Mouse (Mus musculus) intestine, embryonic 14.5 days (tissue): ENCODE results near the gene Gm9821. TPM values are rescaled to one million over a fixed set of nuclear protein-coding genes. Genes with fewer than 3 reads are reported as not detected.

Source experiments
- ATAC-seq: fragments of 200-750 bp; cut with Nextera tagmentation; replicated peaks from 2 replicates; pipeline ENCODE4 v1.8.0; 2017; ENCODE audit warnings: low read depth, moderate number of reproducible peaks, moderate TSS enrichment, moderate library complexity; ENCODE audit not compliant: low FRiP score, low TSS enrichment
- DNase-seq: peaks from one replicate; pipeline ENCODE4 v3.0.0-alpha.2; 2018; ENCODE audit warnings: low spot score
- H3K27ac ChIP-seq: fragments of 300-500 bp; sonication (generic); 2 replicates; pipeline ENCODE4 v1.5.1; 2014; ENCODE audit warnings: low read depth, mild to moderate bottlenecking, control low read depth
- H3K27me3 ChIP-seq: fragments of 300-500 bp; sonication (generic); replicated peaks from 2 replicates; pipeline ENCODE4 v1.6.1; 2014; ENCODE audit warnings: low read length, control low read depth; ENCODE audit not compliant: control insufficient read depth, insufficient read depth
- H3K36me3 ChIP-seq: fragments of 300-500 bp; sonication (generic); 2 replicates; pipeline ENCODE4 v1.6.1; 2014; ENCODE audit warnings: low read length, control low read depth; ENCODE audit not compliant: control insufficient read depth, insufficient read depth
- H3K4me1 ChIP-seq: fragments of 300-500 bp; sonication (generic); replicated peaks from 2 replicates; pipeline ENCODE4 v1.6.1; 2014; ENCODE audit warnings: low read length, control low read depth, mixed read lengths; ENCODE audit not compliant: control insufficient read depth, insufficient read depth
- H3K4me2 ChIP-seq: fragments of 300-500 bp; sonication (generic); 2 replicates; pipeline ENCODE4 v1.6.1; 2014; ENCODE audit warnings: low read length
- H3K4me3 ChIP-seq: fragments of 300-500 bp; sonication (generic); 2 replicates; pipeline ENCODE4 v1.5.1; 2014; ENCODE audit warnings: low read depth, low read length, control low read depth, mixed read lengths
- H3K9ac ChIP-seq: fragments of 300-500 bp; sonication (generic); 2 replicates; pipeline ENCODE4 v1.6.1; 2014; ENCODE audit warnings: mild to moderate bottlenecking, low read length
- H3K9me3 ChIP-seq: fragments of 300-500 bp; sonication (generic); 2 replicates; pipeline ENCODE4 v1.6.1; 2016; ENCODE audit warnings: low read length, control low read depth; ENCODE audit not compliant: control insufficient read depth
- WGBS: fragments of 180-500 bp; shearing (Covaris S2); extraction: QIAGEN DNeasy Blood & Tissue Kit; methylation state at CpG from one replicate; pipeline ENCODE4 v1.1.7; 2014; 5-methylcytosine and 5-hydroxymethylcytosine counted together
- polyA plus RNA-seq: library from polyadenylated mRNA; unstranded; fragments of >200 nt; fragmentation: Nextera tagmentation; extraction: Ambion mirVana; gene quantifications from 2 replicates; pipeline ENCODE4 v1.2.1, GENCODE M21; 2014

The Gm9821 gene
- polyA plus RNA-seq, 1 experiment from 2014 or later = 0.88 TPM

DNA sequence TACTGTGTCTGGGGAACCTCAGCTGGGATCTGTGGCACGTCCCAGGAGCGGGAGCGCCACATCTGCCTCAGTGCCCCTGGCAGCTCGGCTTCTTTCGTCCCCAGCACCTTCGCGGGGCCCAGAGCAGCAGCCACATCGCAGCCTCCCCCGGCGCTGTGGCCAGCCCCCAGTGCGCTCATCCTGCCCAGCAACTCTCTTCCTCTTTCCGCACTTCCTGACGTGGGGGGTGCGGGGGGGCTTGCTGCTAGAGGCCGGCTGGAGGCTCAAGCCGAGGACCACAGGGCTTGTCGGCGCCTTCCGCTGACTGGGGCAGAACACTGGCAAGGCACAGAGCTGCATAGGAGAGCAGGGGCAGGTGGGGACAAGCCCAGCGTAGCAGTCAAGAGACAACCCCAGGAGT is 19.9 kb downstream of the Gm9821 start:
- H3K36me3 ChIP-seq = no peaks in the 10 kb centered on the region
- no peaks in the 10 kb centered on the region for H3K9me3 ChIP-seq
- peak overlapping the region; percentile 41 for H3K4me2 ChIP-seq
- peaks cover 34% of the 10 kb centered on the region for H3K4me1 ChIP-seq
- no peak for DNase-seq
- H3K4me3 ChIP-seq = peak overlapping the region; percentile 16
- H3K27ac ChIP-seq = no peak overlapping the region
- H3K9ac ChIP-seq = peak overlapping the region; percentile 8
- no peaks in the 10 kb centered on the region for H3K27me3 ChIP-seq
- no peak for ATAC-seq
- WGBS = 19% methylated on average over 20 of the region's 20 CpGs

DNA sequence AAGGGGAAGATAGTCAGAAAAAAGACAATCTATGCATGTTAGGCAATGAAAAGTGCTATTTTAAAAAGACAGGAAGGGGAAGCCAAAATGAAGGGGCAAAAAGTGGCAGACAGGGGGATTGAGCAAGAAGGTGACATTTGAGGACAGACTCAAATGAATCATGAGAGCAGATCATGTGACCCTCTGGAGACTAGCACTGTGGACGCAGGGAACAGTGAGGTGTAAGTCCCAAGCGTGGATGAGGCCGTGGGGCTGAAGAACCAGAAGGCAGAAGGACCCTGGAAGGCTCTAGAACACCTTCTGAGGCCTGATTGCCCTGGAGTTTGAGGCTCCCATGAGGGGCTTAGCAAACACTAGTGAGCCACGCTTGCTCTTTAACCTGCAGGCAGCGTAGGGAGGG is 20.9 kb downstream of the Gm9821 start:
- Histone ChIP-seq H3K36me3 (no peaks in the 10 kb centered on the region), H3K4me3 (no peak overlapping the region), H3K4me1 (peaks cover 34% of the 10 kb centered on the region), H3K4me2 (no peak overlapping the region), H3K27me3 (no peaks in the 10 kb centered on the region), H3K27ac (no peak overlapping the region), H3K9ac (no peak overlapping the region), H3K9me3 (no peaks in the 10 kb centered on the region)
- ATAC-seq = no peak
- no peak for DNase-seq
- WGBS = 92% methylated on average over 5 of the region's 5 CpGs

DNA sequence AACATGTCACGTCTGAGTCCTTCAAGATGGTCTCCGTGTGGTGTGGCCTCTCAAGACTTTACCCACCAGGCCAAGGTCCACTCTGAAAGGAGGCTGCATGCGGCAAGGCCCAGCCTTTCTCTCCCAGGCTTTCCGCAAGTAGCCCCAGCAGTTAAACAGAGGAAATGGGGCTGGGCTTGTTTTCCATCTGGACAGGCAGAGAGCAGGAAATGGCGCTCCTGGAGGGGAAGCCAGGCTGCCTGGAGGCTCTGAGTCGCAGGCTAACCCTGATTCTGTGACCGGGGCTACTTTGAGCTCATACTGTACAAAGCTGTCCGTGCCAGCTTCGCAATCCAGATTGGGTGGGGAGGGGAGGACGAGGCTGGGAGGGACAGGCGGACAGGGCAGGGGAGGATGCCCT is 22.5 kb downstream of the Gm9821 start:
- DNase-seq = no peak
- Histone ChIP-seq H3K4me2 (no peak overlapping the region), H3K4me1 (peaks cover 30% of the 10 kb centered on the region), H3K27ac (peak overlapping the region; percentile 70), H3K36me3 (no peaks in the 10 kb centered on the region), H3K27me3 (no peaks in the 10 kb centered on the region), H3K9me3 (no peaks in the 10 kb centered on the region), H3K9ac (no peak overlapping the region), H3K4me3 (no peak overlapping the region)
- WGBS = 51% methylated on average over 11 of the region's 11 CpGs
- no peak for ATAC-seq

DNA sequence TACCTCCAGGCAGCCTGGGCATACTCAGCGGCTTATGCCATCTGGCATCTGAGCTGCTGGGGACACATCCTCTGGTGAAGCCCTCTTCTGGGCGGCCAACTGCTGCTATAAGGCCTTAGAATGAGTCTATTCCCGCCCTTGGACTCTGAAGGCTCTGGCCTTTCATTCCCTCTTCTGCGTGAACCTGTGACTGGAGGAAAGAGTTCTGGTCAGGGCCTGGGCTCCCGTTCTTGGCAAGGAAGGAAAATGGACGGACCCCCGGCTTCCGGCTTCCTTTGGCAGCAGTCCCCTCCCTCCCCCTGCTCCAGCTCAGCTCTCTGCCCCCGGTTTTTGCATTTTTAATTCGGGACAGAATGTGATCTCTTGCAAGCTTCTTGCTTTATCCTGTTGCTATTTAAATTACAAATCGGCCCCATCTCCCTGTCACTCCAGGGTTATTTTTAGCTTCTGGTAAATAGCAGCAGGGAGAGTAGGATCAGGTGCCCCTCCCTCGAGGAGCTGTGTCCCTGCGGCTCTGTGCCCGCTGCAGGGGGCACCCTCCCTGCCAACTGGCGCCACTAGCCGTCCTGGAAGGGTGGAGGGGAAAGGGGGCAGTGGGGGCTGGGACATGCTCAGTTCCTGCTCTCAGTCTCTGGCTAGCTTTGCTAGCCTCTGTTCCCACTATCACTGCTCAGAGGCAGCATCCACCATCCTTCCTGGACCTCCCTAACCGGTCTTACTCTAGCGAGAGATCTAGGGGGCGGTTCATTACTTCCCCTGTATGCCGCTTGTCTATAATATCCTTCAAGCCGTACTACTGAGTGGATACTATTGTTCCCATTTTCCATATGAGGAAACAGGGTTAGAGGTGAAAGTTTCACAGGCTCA is 26.0 kb downstream of the Gm9821 start:
- no peaks in the 10 kb centered on the region for H3K36me3 ChIP-seq
- H3K9me3 ChIP-seq = no peaks in the 10 kb centered on the region
- peaks cover 29% of the 10 kb centered on the region for H3K4me1 ChIP-seq
- peak overlapping the region; percentile 40; the same call in 1 of the 2 replicates for H3K27ac ChIP-seq
- WGBS = 24% methylated on average over 21 of the region's 21 CpGs
- 0 out of 2 replicates have a peak, but pooled peaks have one; percentile 30 for ATAC-seq
- H3K27me3 ChIP-seq = peaks cover 29% of the 10 kb centered on the region
- DNase-seq = no peak
- H3K4me3 ChIP-seq = no peak overlapping the region
- H3K4me2 ChIP-seq = 0 out of 2 replicates have a peak overlapping the region, but pooled peaks have one; percentile 3
- no peak overlapping the region for H3K9ac ChIP-seq

DNA sequence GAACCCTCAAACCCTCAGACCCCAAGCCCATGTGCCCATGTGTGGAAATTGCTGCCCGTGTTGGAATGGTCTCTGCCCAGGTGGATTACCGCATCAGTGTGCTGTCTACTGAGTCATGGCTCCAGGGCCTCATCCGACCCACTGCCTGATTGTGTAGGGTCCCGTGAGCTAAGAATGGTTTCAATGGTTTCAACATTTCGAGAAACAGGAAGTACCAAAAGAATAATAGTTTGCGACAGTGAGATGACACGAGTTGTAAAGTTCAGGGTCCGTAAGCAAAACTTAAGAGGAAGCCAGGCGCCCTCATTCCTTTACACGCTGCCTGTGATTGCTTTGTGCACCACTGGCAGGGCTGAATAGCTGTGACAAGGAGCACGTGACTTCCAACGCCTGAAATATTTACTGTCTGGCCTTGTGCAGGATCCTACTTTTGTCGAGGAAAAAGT is 26.6 kb downstream of the Gm9821 start:
- Histone ChIP-seq H3K27ac (peak overlapping the region; percentile 40; the same call in 1 of the 2 replicates), H3K4me2 (0 out of 2 replicates have a peak overlapping the region, but pooled peaks have one; percentile 3), H3K4me1 (peaks cover 29% of the 10 kb centered on the region), H3K36me3 (no peaks in the 10 kb centered on the region), H3K9ac (no peak overlapping the region), H3K4me3 (no peak overlapping the region), H3K9me3 (no peaks in the 10 kb centered on the region), H3K27me3 (peaks cover 36% of the 10 kb centered on the region)
- 0 out of 2 replicates have a peak, but pooled peaks have one; percentile 38 for ATAC-seq
- 23% methylated on average over 13 of the region's 13 CpGs for WGBS
- DNase-seq = no peak

DNA sequence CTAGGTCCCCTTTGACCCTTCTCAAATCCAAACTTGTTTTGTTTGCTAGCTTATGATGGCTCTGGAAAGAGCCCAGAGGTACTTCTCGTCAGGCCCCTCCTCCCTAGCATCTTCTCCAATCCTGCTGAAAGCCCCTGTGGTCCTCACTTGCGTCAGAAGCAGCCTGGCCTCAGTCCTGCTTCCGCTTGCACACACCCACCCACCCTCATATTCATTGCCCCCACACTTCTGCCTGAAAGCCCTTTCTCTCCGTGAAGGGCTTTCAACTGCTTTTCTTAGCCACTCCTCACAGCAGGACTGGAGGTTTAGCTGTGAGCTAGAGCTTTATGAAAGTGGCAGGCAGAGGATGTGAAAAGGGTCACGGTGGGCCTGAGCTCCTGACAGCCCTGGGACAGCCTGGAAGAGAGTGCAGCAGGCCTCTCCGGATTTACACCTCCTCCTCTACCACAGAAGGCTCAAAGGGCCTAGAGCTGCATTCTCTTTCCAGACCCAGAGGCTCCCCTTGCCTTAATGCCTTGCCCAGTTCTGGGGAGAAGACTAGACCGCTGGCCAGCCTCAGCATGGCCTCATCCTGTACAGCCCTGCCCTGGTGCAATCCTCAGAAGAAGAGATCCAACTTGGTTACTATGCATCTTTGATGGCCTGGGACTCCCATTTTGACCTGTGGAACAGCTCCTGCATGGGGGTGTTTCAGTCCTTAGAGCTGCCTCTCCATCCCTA is 28.1 kb downstream of the Gm9821 start:
- Histone ChIP-seq H3K9ac (no peak overlapping the region), H3K27ac (no peak overlapping the region), H3K4me1 (peaks cover 33% of the 10 kb centered on the region), H3K4me2 (no peak overlapping the region), H3K9me3 (no peaks in the 10 kb centered on the region), H3K36me3 (no peaks in the 10 kb centered on the region), H3K27me3 (peaks cover 38% of the 10 kb centered on the region), H3K4me3 (no peak overlapping the region)
- 53% methylated on average over 7 of the region's 7 CpGs for WGBS
- ATAC-seq (no peak), DNase-seq (no peak)

DNA sequence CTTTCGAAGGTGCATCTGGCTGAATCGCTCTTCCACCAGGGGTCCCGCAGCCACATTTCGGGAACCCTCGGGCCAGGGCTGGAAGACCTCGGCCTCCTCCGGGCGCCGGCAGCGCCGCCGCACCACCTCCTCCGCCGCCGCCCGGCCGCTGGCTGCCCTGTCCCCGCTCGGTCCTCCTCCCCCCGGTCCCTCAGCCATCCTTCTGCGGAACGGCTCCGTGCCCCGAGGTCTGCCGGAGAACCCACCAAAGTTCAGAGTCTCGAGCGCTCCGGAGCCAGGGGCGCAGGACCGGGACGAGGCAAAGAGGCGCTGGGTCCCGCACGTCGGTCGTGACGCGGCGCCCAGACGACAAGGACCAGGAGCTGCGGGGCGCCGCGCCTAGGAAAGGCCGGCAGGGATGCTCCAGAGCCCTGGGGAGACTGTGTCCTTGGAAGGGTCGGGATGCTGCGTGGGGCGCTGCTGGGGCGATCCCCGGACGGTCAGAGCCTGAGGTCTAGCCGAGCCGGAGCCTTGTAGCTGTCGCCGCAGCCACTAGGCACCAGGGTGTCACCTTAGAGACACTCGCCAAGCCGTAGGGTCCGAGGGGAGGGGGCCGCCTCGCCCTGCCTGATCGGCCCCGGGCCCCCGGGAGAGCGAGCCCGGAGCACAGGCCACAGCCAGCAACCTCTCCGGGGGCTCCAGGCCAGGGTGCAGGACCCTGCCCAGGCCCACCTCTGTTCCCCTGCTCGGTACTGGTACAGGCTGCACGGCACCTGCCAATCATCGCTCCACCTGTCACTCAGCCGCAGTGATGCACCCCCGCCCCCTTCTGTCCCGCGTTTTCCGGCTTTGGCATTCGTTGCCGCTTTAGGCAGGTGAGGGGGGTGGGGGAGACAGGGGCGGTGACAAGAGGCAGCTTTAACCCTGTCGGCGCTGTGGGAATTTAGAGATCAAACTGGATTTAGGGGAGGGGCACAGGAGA is 30.4 kb downstream of the Gm9821 start, which contains the start of gene Dgkz:
Gene Dgkz, minus strand, starts transcription at position 284 of the 961 bp plus-strand sequence.
- WGBS = 2% methylated on average over 78 of the region's 79 CpGs
- Histone ChIP-seq H3K4me2 (peak within 1 kb of the TSS; percentile 61), H3K9ac (peak within 1 kb of the TSS; percentile 11; the same call in 1 of the 2 replicates), H3K36me3 (no peaks in the 10 kb centered on the region), H3K4me1 (peaks cover 43% of the 10 kb centered on the region), H3K9me3 (no peaks in the 10 kb centered on the region), H3K27ac (no peak within 1 kb of the TSS), H3K27me3 (peaks cover 38% of the 10 kb centered on the region), H3K4me3 (peak within 1 kb of the TSS; percentile 36)
- 0 out of 2 replicates have a peak, but pooled peaks have one; percentile 13 for ATAC-seq
- peak; percentile 71 for DNase-seq

DNA sequence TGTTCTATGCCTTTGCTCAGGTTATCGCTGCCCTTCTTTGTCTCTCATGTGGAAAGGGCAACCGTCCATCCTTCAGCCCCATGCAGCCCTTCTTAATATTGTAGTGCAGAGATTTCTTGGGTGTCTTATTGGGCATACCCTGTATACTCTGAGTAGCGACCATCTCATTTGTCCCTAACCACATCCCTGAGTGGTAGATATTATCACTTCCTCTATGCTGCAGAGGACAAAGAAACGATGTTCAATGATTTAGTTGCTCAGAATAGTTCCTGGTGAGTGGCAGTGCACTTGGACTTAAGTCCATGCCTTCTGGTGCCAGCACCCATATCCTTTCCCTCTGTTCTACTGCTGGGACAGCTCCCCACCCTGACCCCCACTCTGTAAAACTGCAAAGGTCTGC is 32.5 kb downstream of the Gm9821 start:
- Histone ChIP-seq H3K4me1 (peaks cover 27% of the 10 kb centered on the region), H3K9ac (no peak overlapping the region), H3K4me2 (no peak overlapping the region), H3K27me3 (peaks cover 38% of the 10 kb centered on the region), H3K36me3 (0 out of 2 replicates have a peak, but pooled peaks cover 4% of the 10 kb centered on the region), H3K9me3 (no peaks in the 10 kb centered on the region), H3K27ac (no peak overlapping the region), H3K4me3 (no peak overlapping the region)
- ATAC-seq (no peak), DNase-seq (no peak)
- 77% methylated on average over 4 of the region's 4 CpGs for WGBS
